Mouse (Mus musculus): ENCODE results near the gene Olfr603. TPM values are rescaled to one million over a fixed set of nuclear protein-coding genes. Genes with fewer than 3 reads are reported as not detected.
"Not testable (repeated sequence)": the region's sequence is repeated elsewhere in the genome, so short reads cannot be mapped to it uniquely, and the experiment has no call there.

The Olfr603 gene
- not detected in 2 replicates for total RNA-seq (2021)
- long read RNA-seq = 0 reads

DNA sequence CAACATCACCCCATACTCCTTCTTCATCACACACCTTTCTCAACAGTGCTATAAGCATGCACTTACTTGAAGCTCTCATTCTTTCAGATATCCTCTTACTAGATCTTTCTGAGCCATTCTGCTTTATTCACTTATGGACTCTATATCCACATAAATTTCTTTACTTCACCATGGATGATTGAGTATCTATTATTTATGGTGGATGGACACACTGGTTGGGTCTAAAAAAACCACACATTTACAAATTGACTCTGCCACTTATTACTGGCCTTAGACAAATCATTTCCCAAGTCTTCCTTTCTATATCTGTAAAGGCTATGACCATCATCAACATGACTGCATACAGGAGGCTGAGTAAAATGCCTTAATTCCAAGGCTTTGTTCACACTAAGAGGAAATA is at the start of gene Olfr603:
Gene Olfr603 (minus strand): TSS at position 101 of the 400 bp plus-strand sequence.
- no peak for DNase-seq

- not testable (repeated sequence) for DNase-seq
These were observed 28.8 kb upstream of the Olfr603 start, which contains the start of gene Usp17lc for GRCm38 (mm10) chr7:103414772-103415171. Usp17lc (plus strand) TSS chr7:103415072.

GRCm38 (mm10) chr7:103406521-103407055 is 20.6 kb upstream of the Olfr603 start:
- DNase-seq = not testable (repeated sequence)

DNA sequence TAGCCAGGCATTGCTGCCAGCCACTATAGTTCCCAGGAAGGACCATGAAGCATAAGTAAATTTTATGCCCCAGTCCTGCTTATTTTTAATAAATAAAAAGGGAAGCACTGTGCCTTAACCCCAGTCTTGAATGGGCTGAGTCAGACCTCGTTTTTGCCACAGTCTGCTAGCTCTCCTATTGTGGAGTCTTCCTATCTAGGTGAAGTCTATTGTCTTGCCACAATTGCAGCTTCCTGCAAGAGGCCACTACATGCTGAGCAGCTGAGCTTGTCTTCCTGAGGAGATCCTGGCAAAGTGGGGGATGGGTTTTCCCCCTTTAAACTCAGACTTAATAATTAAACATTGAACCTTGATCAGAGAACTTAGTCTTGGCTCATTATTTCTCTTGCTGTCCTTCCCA is 13.0 kb upstream of the Olfr603 start:
- DNase-seq = no peak

- no peak for DNase-seq
These were observed 11.8 kb upstream of the Olfr603 start for GRCm38 (mm10) chr7:103397758-103398157.

- no peak for DNase-seq
These were observed 23.4 kb downstream of the Olfr603 start, which contains the start of gene Olfr601 for GRCm38 (mm10) chr7:103362555-103362954. Olfr601 (minus strand) TSS chr7:103362655.

DNA sequence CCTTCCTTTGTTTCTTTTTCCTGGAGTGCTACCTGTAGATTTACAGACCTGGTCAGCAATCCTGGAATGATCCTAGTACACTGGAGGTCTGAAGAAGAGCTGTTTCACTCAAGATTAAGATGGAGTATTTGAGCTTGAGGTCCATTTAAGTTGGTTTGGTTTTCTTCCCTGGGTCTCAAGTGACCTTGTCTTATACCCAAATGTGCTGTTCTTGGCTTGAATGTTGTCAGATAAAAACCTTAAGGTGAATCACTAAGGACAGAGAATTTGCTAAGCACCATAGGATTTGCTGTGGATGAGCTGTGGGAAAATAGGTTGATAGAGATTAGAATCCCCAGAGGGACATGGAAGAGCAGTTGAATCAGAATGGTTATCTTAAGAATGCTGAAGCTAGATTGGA is 36.4 kb downstream of the Olfr603 start, which contains the start of gene Olfr600:
Gene Olfr600 (minus strand): TSS at position 101 of the 400 bp plus-strand sequence.
- DNase-seq = no peak

GRCm38 (mm10) chr7:103335617-103336016 is 50.4 kb downstream of the Olfr603 start, which contains the start of gene Olfr599:
Olfr599 (plus strand) TSS chr7:103335917.
- DNase-seq = no peak

Small RNAs within 50 kb of the gene (microRNA-seq; reads per million reads assigned to microRNA genes)
- gene Gm25774 = 0 reads per million in 2 experiments

Other genes with a start within 250 kb of the Olfr603 start
- gene Olfr588-ps1, start 245.3 kb downstream of the Olfr603 start, total RNA-seq (2021) = not detected in 2 replicates
- gene Olfr589, start 229.8 kb downstream of the Olfr603 start, total RNA-seq (2021) = not detected in 2 replicates
- not detected in 2 replicates for gene Olfr591, start 207.8 kb downstream of the Olfr603 start, total RNA-seq (2021)
- gene Olfr592, start 201.4 kb downstream of the Olfr603 start, total RNA-seq (2021) = not detected in 2 replicates
- gene Olfr593, start 174.3 kb downstream of the Olfr603 start, total RNA-seq (2021) = not detected in 2 replicates
- gene Olfr594, start 169.2 kb downstream of the Olfr603 start, total RNA-seq (2021) = not detected in 2 replicates
- gene Usp17ld, start 133.7 kb downstream of the Olfr603 start, total RNA-seq (2021) = not detected in 2 replicates
- gene Olfr596, start 80.5 kb downstream of the Olfr603 start, total RNA-seq (2021) = not detected in 2 replicates
- gene Olfr597, start 69.9 kb downstream of the Olfr603 start, total RNA-seq (2021) = not detected in 2 replicates
- gene Olfr598, start 62.6 kb downstream of the Olfr603 start, total RNA-seq (2021) = not detected in 2 replicates
- gene Olfr599, start 50.3 kb downstream of the Olfr603 start, total RNA-seq (2021) = not detected in 2 replicates
- not detected in 2 replicates for gene Olfr600, start 36.5 kb downstream of the Olfr603 start, total RNA-seq (2021)
- gene Olfr601, start 23.5 kb downstream of the Olfr603 start, total RNA-seq (2021) = not detected in 2 replicates
- gene Usp17lc, start 28.9 kb upstream of the Olfr603 start, total RNA-seq (2021) = not detected in 2 replicates
- not detected in 2 replicates for gene Olfr605, start 59.3 kb upstream of the Olfr603 start, total RNA-seq (2021)
- not detected in 2 replicates for gene Olfr606, start 62.9 kb upstream of the Olfr603 start, total RNA-seq (2021)
- not detected in 2 replicates for gene Olfr607, start 78.0 kb upstream of the Olfr603 start, total RNA-seq (2021)
- gene Olfr608, start 83.7 kb upstream of the Olfr603 start, total RNA-seq (2021) = not detected in 2 replicates
- not detected in 2 replicates for gene Olfr609, start 111.9 kb upstream of the Olfr603 start, total RNA-seq (2021)
- not detected in 2 replicates for gene Olfr610, start 125.9 kb upstream of the Olfr603 start, total RNA-seq (2021)
- gene Olfr611, start 134.7 kb upstream of the Olfr603 start, total RNA-seq (2021) = not detected in 2 replicates
- not detected in 2 replicates for gene Olfr612, start 156.5 kb upstream of the Olfr603 start, total RNA-seq (2021)
- gene Olfr613, start 161.9 kb upstream of the Olfr603 start, total RNA-seq (2021) = not detected in 2 replicates
- not detected in 2 replicates for gene Olfr615, start 169.9 kb upstream of the Olfr603 start, total RNA-seq (2021)
- not detected in 2 replicates for gene Olfr616, start 183.0 kb upstream of the Olfr603 start, total RNA-seq (2021)
- gene Olfr617, start 186.9 kb upstream of the Olfr603 start, total RNA-seq (2021) = not detected in 2 replicates
- gene Olfr618, start 203.9 kb upstream of the Olfr603 start, total RNA-seq (2021) = not detected in 2 replicates
- gene Olfr619, start 214.4 kb upstream of the Olfr603 start, total RNA-seq (2021) = not detected in 2 replicates
- not detected in 2 replicates for gene Olfr620, start 226.4 kb upstream of the Olfr603 start, total RNA-seq (2021)